Mouse (Mus musculus): Measurements from ENCODE around the gene Wfs1.

- TF ChIP-seq POLR2A (IDR thresholded peaks at IDR 0.05; ENCODE audit: low read depth, low read length) = no peak
- TF ChIP-seq CTCF (conservative IDR thresholded peaks at IDR 0.05 in 1 of 2, IDR thresholded peaks at IDR 0.05 in 1 of 2; ENCODE audit: low read depth in 2 of 2, low read length in 2 of 2) = peak; percentile 31 to 56; a peak in 2 of 4 replicates
- no peak for TF ChIP-seq E2F4 (IDR thresholded peaks at IDR 0.05; ENCODE audit: insufficient replicate concordance, low read depth, low read length)
- TF ChIP-seq ETS1 (conservative IDR thresholded peaks at IDR 0.05; ENCODE audit: low read depth, low read length) = no peak
- TF ChIP-seq TBP (conservative IDR thresholded peaks at IDR 0.05; ENCODE audit: low read depth, low read length) = no peak
- no peak for TF ChIP-seq UBTF (IDR thresholded peaks at IDR 0.05; ENCODE audit: low read depth, low read length)
- no peak for TF ChIP-seq USF1 (IDR thresholded peaks at IDR 0.05; ENCODE audit: low read depth, low read length)
- no peak for TF ChIP-seq POLR2AphosphoS2 (IDR thresholded peaks at IDR 0.05; ENCODE audit: low read depth, low read length)
- no peak for TF ChIP-seq EP300 (IDR thresholded peaks at IDR 0.05; ENCODE audit: low read length)
- no peak for TF ChIP-seq ELF1 (IDR thresholded peaks at IDR 0.05; ENCODE audit: low read depth, low read length)
- no peak for TF ChIP-seq BHLHE40 (IDR thresholded peaks at IDR 0.05; ENCODE audit: low read depth, low read length)
- no peak for TF ChIP-seq ZKSCAN1 (IDR thresholded peaks at IDR 0.05; ENCODE audit: borderline replicate concordance, low read depth, low read length)
- no peak for TF ChIP-seq USF2 (conservative IDR thresholded peaks at IDR 0.05; ENCODE audit: low read depth, low read length)
Measured at GRCm38 (mm10) chr5:36928701-36929100, 60.3 kb downstream of the Wfs1 start.
